Mouse (Mus musculus) liver, embryonic 14.5 days (tissue): ENCODE measurements at regions not wholly inside any gene's neighbourhood (a gene's known extent, or its start where the extent isn't known, plus 50 kb on each side); places are given as distances from the start of the nearest gene placed in this dataset.

Experiments used
- CTCF ChIP-seq: IDR thresholded peaks from 2 replicates; pipeline ENCODE4 v1.5.1; 2016; ENCODE audit warnings: antibody characterized with exemption, low read depth, control low read depth
- EP300 ChIP-seq: IDR thresholded peaks from 2 replicates; pipeline ENCODE4 v1.6.1; 2016; ENCODE audit warnings: antibody characterized with exemption, low read depth

GRCm38 (mm10) chr5:133113946-133114345 is 570.8 kb upstream of the Auts2 start:
- TF ChIP-seq CTCF = no peak
- TF ChIP-seq EP300 = no peak
